Mouse (Mus musculus) cerebellum, adult 2 months (tissue): ENCODE results near the gene Phf20. TPM values are rescaled to one million over a fixed set of nuclear protein-coding genes. Genes with fewer than 3 reads are reported as not detected.

Source experiments
- DNase-seq, 2 experiments: peaks; one replicate each; pipeline ENCODE4 v3.0.0; 2021
- H3K27ac ChIP-seq: fragments of 200-500 bp; 2 replicates; pipeline ENCODE4 v1.5.1; 2012; ENCODE audit warnings: low read length, control low read depth, inconsistent platforms; ENCODE audit not compliant: insufficient read depth
- H3K27me3 ChIP-seq: fragments of 200-500 bp; 2 replicates; pipeline ENCODE4 v1.6.1; 2012; ENCODE audit warnings: inconsistent platforms, mild to moderate bottlenecking, low read length, moderate library complexity; ENCODE audit not compliant: control insufficient read depth, insufficient read depth
- H3K4me1 ChIP-seq: fragments of 200-500 bp; 2 replicates; pipeline ENCODE4 v1.6.1; 2011; ENCODE audit warnings: low read length; ENCODE audit not compliant: control insufficient read depth, insufficient read depth
- H3K4me3 ChIP-seq: fragments of 200-500 bp; replicated peaks from 2 replicates; pipeline ENCODE3; 2011; ENCODE audit warnings: mild to moderate bottlenecking, low read depth, low read length, control low read depth; ENCODE audit not compliant: insufficient read depth
- CTCF ChIP-seq: fragments of 200-500 bp; IDR thresholded peaks from 2 replicates; pipeline ENCODE4 v1.5.1; 2011; ENCODE audit warnings: low read depth, mild to moderate bottlenecking, control low read depth, low read length, moderate library complexity, borderline replicate concordance; ENCODE audit not compliant: insufficient read depth
- POLR2A ChIP-seq: fragments of 200-500 bp; IDR thresholded peaks from 2 replicates; pipeline ENCODE4 v1.6.1; 2011; ENCODE audit warnings: low read length, control low read depth, borderline replicate concordance; ENCODE audit not compliant: insufficient read depth
- WGBS: fragments of 180-500 bp; shearing (Covaris S2); methylation state at CpG from one replicate; pipeline ENCODE4 v1.1.7; 2018; 5-methylcytosine and 5-hydroxymethylcytosine counted together
- polyA plus RNA-seq: library from polyadenylated mRNA; depleted of rRNA; stranded (reverse); fragments of >200 nt; gene quantifications from 2 replicates; pipeline ENCODE4 v1.2.3, GENCODE M21; 2012

Phf20 gene
- polyA plus RNA-seq, 1 experiment, result 44.6 TPM

GRCm38 (mm10) chr2:156260968-156261367, 64.7 kb downstream of the Phf20 start:
- DNase-seq, result no peak
- no peaks in the 10 kb centered on the region for H3K27me3 ChIP-seq
- peak; percentile 42; the same call in 1 of the 2 replicates for TF ChIP-seq CTCF
- TF ChIP-seq POLR2A, result no peak
- WGBS, result 88% methylated on average over 2 of the region's 2 CpGs
- no peak overlapping the region for H3K4me3 ChIP-seq
- H3K4me1 ChIP-seq, result peaks cover 10% of the 10 kb centered on the region
- H3K27ac ChIP-seq, result no peak overlapping the region

GRCm38 (mm10) chr2:156263204-156263893, 67.1 kb downstream of the Phf20 start:
- no peak for DNase-seq
- H3K27ac ChIP-seq, result no peak overlapping the region
- no peaks in the 10 kb centered on the region for H3K4me1 ChIP-seq
- 83% methylated on average over 4 of the region's 4 CpGs for WGBS
- no peaks in the 10 kb centered on the region for H3K27me3 ChIP-seq
- TF ChIP-seq POLR2A, result no peak
- TF ChIP-seq CTCF, result no peak
- no peak overlapping the region for H3K4me3 ChIP-seq

DNA sequence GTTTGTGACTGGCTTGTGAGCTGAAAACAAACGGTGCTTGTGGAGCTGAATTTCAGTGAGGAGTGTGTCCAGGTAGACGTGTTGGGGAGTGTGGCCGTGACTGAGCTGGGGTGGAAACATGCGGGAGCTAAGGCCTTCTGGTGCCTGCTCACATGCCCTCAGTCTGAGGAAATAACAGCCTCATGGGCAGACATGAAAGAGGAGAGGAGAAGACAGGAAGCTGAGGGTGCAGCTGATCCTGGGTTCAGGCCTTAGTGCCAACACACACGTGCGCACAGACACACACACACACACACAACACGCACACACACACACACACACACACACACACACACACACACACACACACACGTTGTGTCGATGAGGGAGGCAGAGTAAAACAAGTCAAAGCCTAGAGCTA, 71.4 kb downstream of the Phf20 start:
- H3K4me1 ChIP-seq, result no peaks in the 10 kb centered on the region
- no peaks in the 10 kb centered on the region for H3K27me3 ChIP-seq
- TF ChIP-seq CTCF (no peak), POLR2A (no peak)
- 93% methylated on average over 9 of the region's 9 CpGs for WGBS
- H3K27ac ChIP-seq, result no peak overlapping the region
- no peak overlapping the region for H3K4me3 ChIP-seq
- DNase-seq, result no peak

- TF ChIP-seq CTCF, result no peak
- TF ChIP-seq POLR2A, result no peak
- no peaks in the 10 kb centered on the region for H3K27me3 ChIP-seq
- H3K4me1 ChIP-seq, result no peaks in the 10 kb centered on the region
- no peak overlapping the region for H3K27ac ChIP-seq
- WGBS, result 94% methylated on average over 6 of the region's 6 CpGs
- DNase-seq, result no peak
- no peak overlapping the region for H3K4me3 ChIP-seq
These were observed 76.3 kb downstream of the Phf20 start for GRCm38 (mm10) chr2:156272553-156272952.

- peaks cover 4% of the 10 kb centered on the region; the same call in 1 of the 2 replicates for H3K4me1 ChIP-seq
- peak; percentile 78 to 80 for DNase-seq
- TF ChIP-seq CTCF (peak; percentile 85), POLR2A (no peak)
- no peak overlapping the region for H3K4me3 ChIP-seq
- H3K27me3 ChIP-seq, result no peaks in the 10 kb centered on the region
- WGBS, result 52% methylated on average over 4 of the region's 4 CpGs
- 0 out of 2 replicates have a peak overlapping the region, but pooled peaks have one; percentile 3 for H3K27ac ChIP-seq
These were observed 82.2 kb downstream of the Phf20 start for GRCm38 (mm10) chr2:156278226-156279017.

DNA sequence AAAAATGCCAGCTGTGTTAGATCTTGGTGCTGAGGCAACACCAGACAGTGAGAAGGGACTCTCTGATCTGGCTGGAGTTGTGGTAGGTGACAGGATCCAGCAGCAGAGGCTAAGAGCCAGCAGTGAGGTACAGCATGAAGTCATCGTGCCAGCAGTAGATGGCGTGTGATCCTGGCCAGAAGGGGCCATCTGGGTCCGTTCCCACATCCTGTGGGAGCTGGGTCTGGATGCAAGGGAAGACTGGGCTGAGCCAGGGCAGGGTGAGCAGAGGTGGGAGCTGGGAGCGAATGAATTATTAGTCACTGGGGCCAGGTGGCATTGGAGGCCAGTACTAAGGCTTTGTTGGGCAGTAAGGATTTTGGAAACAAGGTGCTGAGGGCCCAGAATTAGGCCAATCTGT, 85.0 kb downstream of the Phf20 start:
- peak overlapping the region; percentile 21; the same call in 1 of the 2 replicates for H3K27ac ChIP-seq
- DNase-seq, result peak; percentile 58 to 70
- TF ChIP-seq CTCF (no peak), POLR2A (no peak)
- 11% methylated on average over 4 of the region's 4 CpGs for WGBS
- no peak overlapping the region for H3K4me3 ChIP-seq
- H3K27me3 ChIP-seq, result no peaks in the 10 kb centered on the region
- H3K4me1 ChIP-seq, result peaks cover 4% of the 10 kb centered on the region; the same call in 1 of the 2 replicates

DNA sequence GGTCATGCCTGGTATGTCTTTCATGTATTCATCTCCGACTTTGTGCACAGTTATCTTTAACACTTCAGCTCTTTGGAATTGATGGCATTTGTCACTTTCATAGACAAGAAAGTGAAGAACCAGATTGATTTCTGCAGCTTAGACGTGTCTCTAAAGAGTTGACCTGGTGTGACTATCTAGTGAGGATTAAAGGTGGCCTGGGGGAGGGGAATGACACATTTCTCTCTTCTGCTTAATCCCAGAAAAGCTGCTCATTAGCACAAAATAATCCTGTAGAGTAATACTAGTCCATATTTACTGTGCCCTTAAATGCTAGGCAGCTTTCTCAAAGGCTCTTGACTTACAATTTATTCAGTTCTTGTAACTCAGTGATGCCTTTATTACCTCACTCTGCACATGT, 88.9 kb downstream of the Phf20 start:
- Histone ChIP-seq H3K27me3 (no peaks in the 10 kb centered on the region), H3K4me1 (peaks cover 8% of the 10 kb centered on the region; the same call in 1 of the 2 replicates), H3K4me3 (no peak overlapping the region), H3K27ac (no peak overlapping the region)
- DNase-seq, result no peak
- TF ChIP-seq POLR2A (no peak), CTCF (no peak)
- WGBS, result 87% methylated on average over 2 of the region's 2 CpGs
